Mouse (Mus musculus) C2C12 (cell line): Measurements from ENCODE around the gene Gm49405.

Experiments used
- CTCF ChIP-seq: IDR thresholded peaks from one replicate; pipeline ENCODE4 v1.5.1; 2011; ENCODE audit not compliant: control insufficient read depth, insufficient read depth, insufficient read length
- MAX ChIP-seq: IDR thresholded peaks from one replicate; pipeline ENCODE4 v1.6.1; 2011; ENCODE audit warnings: mild to moderate bottlenecking, control low read depth
- USF1 ChIP-seq: IDR thresholded peaks from one replicate; pipeline ENCODE4 v1.6.1; 2011; ENCODE audit warnings: low read depth, mild to moderate bottlenecking, control low read depth, moderate library complexity

- TF ChIP-seq CTCF (no peak), MAX (no peak), USF1 (no peak)
These were observed 24.6 kb upstream of the Gm49405 start for GRCm38 (mm10) chr19:3975866-3976265.
